Mouse (Mus musculus) fibroblast of lung, adult 2 months (primary cell): ENCODE data around the gene Six1.
"Not testable (repeated sequence)": the region's sequence is repeated elsewhere in the genome, so short reads cannot be mapped to it uniquely, and the experiment has no call there.

ENCODE experiments used
- DNase-seq: peaks from one replicate; pipeline ENCODE4 v3.0.0-alpha.2; 2011; ENCODE audit warnings: low read depth

The Six1 gene

GRCm38 (mm10) chr12:73053668-73054241 is at the start of gene Six1:
TSS of gene Six1 (minus strand) at chr12:73053887.
- peak; percentile 77 for DNase-seq

DNA sequence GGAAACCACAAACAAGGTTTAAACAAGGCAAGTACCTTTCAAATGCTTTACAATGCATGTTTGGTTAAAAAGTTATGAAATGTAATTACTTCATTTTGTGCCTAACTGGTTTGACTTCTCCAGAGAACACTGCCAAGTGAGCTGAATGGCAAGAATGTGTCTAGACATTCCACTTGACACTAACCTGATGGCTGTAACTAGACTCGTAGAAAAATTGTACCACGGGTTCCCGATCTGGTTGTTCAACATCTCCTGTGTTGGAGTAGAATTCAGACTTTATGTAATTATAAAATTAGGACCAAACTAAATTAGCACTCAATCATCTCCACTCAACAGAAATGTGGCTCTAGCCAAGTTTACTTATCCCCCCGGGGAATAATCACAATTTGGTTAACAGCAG is 44.9 kb upstream of the Six1 start:
- no peak for DNase-seq

DNA sequence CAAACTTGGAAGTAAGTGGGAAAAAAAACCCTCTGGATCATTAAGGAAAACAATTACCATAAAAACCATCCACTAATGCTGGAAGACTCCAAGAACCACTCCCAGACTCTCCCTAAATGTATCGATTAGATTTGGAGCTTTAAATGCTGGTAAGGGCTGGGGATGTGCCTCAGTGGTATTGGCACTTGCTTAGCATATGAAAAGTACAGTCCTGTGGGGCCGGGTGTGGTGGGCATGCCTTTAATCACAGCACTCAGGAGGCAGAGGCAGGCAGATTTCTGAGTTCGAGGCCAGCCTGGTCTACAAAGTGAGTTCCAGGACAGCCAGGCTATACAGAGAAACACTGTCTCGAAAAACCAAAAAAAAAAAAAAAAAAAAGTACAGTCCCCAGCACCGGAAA is 42.5 kb upstream of the Six1 start:
- DNase-seq: not testable (repeated sequence)

GRCm38 (mm10) chr12:73094605-73095004 is 40.9 kb upstream of the Six1 start:
- no peak for DNase-seq

GRCm38 (mm10) chr12:73094189-73094588 is 40.5 kb upstream of the Six1 start:
- DNase-seq: no peak

DNA sequence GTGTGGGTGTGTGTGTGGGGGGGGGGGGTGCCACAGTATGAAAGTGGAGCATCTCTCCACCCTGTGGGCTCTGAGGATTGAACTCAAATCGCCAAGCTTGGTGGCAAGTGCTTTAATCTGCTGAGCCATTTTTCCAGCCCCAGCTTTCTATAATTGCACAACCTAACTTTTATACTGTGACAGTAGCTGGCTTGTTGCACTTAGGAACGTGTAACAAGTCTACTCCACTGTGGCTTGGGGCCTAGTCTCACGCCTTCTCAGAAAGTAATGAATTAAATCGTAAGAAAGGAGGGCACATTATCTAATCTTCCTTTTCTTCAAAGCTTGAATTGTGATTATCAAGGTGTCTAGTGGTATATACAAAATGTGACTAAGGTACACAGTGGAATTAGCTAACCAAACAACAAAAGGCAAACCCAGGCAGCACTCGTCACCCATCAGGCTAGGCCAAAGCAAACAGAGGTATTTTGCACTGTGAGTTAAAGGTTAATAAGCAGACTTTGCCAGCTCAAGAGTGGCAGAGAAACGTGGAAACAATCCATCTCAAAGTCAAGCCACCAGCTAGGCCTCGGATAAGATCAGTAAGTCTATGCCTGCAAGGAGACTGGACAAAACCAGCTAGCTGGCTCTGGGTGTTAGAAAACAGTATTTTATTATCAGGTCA is 37.1 kb upstream of the Six1 start:
- no peak for DNase-seq

DNA sequence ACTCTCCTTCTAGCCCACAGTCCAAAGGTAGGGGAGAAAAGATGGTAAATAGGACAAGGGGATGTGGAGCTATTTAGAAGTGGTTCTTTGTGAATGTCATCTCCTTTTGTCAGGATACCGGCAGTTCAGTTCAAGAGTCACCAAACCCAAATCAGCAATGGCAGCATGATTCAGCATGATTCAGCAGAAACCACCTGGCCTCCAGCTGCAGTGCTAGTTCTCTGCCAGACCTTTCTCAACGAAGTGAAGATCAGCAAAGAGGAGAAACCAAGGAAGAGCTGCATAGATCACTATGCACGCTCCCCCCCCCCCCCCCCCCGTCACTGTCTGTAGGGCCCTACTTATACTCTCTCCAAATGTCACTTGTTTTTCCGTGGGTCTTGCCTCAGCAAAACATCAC is 35.2 kb upstream of the Six1 start:
- DNase-seq: no peak

GRCm38 (mm10) chr12:73088500-73088899 is 34.8 kb upstream of the Six1 start:
- no peak for DNase-seq

DNA sequence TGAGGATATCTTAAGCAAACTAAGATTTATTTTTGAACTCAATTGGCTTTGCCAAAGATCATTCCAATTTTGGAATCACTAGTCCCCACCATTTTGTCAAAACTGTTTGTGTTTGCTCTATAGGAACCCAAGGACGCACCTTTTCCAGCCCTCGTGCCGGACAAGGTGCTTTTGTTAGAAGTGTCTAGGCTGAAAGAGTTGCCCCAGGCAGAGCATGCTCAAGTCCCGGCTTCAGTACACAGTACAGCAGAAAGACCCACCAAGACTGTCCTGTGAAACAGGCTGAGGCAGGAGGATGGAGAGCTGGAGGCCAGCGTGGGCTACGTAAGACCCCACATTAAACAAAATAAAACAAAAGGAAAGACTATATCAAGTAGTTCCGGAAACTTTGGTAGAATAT is 33.4 kb upstream of the Six1 start:
- no peak for DNase-seq

DNA sequence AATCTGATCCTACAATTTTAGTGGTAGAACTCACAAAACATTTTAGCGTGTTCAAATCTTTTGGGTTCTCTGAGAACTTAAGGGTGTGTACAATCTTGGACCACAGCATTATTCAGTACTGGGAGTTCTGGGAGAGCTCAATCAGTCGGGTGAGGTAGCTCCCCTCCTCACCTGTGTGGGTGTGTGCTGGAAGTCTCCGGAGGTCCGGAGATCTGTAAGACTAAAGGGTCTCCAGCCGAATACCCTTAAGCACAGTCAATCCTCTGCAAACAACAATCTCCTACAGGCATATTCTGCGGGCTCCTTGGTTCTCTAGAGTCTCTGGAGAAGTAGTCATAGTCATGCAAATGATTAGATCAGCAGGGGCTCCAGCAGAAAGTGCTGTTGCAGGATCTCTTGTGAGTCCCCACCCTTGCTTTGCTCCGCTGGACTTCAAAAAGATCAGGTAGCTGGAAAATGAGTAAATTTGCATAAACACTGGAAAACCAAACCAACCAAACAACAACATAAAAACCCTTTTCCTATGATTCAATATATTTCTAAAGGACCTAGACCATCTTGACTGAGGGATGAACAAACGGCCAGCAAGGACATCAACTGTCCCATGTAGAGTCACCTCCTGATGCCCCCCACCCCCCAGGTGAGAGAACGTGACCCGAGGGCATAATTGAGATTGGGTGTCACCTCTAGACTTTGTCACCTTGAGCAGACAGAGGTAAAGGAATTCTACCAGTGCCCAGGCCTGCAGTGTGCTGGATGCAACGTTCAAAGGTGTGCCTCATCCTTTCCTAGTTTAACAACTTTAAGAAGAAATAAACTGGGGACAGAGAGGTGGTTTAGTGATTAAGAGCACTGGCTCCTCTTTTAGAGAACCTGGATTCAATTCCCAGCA is 32.3 kb upstream of the Six1 start:
- no peak for DNase-seq

DNA sequence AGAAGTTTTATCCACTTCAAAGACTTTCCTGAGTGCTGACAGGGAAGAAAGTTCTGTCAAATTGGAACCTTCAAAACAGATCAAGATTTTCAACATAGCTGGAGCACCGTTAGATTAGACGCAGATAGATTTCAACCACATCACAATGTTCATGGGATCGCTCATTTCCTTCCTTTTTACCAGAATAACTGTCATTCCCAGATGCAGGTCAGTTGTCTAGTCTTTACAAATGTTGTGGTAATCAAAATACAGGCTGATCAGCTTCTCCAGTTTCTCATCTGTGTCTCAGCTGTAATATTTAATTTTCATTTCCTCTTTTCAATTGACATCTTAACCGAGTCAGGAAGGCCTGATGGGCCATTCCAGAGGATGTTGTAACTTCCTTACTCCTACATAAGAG is 30.1 kb upstream of the Six1 start:
- DNase-seq: no peak

- not testable (repeated sequence) for DNase-seq
These were observed 28.1 kb upstream of the Six1 start for GRCm38 (mm10) chr12:73081828-73082227.

DNA sequence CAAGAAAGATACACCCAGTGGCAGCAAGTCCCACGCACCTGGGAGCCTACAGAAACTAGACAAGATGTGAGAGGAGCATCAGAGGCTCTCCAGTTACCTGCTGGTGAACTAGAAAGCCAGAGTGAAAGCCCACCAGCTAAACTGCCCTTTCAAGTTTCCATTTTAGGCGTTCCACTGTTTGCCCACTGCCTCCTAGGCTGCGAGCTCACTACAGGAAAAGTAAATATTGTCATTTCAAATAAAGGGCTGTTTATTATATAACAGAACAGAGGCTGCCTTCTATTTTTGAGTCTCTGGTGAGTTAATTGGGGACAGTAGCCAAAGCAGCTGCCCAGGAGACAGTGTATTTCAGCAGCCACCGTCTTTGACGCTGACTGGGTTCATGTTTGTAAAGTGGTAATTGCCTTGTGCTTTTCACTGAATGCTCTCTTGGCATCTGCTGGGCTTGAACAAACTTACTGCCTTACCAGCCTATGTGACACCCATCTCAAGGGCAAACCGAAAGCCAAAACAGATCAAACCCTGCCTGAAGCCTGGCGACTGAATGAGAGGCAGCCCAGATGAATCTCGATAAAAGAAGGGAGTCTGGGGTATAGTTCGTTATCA is 7.2 kb upstream of the Six1 start:
- no peak for DNase-seq

DNA sequence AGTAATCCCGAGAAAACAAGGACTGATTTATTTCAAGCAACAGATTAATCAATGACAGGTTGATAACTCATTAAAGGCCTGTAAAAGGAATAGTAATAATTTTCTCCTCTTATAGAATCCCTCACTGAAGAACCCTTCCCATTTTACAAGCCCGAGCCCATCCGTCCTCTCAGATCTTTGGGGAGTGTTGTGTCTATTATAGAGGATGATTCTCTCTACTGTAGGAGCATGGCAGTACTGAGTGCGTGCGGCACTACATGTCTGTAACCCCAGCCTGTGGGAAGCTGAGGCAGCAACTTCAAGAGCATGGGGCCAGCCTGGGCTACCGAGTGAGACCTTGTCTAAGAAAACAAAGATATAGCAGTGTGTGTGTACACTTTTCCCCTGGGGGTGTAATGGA is 3.8 kb upstream of the Six1 start:
- no peak for DNase-seq

DNA sequence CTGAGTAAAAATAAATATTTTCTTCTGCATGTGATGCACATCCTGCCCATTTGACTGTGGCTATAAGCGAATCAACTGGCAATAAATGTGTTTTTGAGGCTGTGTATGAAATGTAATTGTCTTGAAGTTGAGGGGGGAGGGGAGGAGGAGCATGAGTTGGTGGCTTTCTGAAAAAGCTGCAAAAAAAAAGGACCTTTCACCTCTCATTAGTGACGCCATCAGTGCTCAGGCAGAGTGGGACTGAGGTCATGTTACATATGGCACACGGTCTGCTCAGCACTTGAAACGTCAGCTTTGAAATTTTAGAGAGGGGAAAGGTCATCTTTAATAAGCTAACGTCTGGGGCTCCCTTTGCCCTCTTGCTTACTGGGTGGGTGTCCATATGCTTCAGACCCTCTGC is 1.8 kb upstream of the Six1 start:
- no peak for DNase-seq

DNA sequence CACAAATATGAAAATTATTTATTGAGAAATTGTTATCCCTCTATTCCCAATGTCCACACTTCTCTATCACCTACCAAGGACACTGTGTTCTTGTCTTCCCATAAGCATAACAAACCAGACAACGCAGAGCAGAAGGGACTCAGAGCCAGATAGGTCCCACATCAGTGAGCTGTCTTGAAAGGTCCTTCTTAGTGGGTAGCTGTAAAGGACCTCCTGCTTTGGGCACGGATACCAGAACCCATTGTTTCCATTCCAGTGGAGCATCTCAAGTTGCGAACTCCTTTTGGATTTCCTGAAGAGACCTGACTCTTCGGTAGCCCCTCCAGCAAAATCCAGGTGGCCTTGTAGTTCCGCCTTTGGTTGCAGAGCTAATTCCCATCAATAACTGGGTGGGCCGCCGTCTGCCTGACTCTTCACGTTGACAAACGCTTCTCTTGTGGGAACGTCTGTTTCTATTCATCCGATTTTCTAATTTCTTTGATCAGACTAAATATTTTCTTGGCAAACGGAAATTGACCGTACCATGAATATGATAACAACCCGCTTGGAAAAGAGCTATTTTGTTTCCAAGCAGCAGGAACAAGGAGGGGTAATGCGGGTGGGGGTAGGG is 994 bp upstream of the Six1 start:
- no peak for DNase-seq

DNA sequence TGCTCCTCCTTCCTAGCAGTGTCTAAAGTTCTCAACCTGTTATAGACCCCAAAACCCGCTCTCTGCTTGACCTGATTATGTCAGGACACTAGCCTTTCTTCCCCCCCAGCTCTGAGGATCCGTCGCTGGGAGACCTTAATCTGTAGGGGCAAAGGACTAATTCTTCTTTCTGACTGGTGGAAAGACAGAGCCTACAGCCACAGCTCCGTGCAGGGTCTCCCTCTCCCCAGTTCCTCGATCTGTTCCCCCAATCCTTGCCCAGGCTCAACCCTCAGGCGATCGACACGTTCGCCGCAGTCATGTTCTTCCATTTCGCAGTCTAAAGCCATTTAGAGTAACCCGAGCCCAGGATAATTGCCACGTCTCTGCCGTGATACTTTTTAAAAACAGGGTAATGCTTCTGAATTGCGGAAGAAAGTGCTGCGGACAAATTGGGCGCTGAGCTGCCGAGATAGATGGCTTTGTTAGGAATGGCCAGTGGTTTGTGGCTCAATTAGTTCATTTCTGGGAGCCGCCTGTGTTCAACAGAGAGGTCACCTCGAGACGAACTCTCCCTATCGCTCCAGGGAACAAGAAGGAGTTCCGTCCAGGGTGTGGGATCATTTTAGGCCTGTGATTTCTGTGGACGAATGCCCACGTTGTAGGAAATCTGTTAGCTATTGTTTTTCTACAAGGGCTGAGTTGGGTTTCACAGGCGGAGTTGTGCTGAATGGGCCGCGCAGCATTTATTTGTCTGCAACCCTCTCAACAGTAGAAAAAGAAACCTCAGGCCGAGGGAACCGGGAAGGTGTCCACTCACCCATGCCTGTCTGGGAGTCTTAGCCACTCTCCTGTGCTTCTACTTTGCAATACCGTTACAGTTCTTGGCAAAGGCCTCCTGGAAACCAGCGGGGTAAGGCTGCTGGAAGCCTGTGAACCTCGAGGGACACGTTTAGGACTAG is 766 bp downstream of the Six1 start:
- DNase-seq: no peak

GRCm38 (mm10) chr12:73052036-73052650 is 1.5 kb downstream of the Six1 start:
- no peak for DNase-seq

DNA sequence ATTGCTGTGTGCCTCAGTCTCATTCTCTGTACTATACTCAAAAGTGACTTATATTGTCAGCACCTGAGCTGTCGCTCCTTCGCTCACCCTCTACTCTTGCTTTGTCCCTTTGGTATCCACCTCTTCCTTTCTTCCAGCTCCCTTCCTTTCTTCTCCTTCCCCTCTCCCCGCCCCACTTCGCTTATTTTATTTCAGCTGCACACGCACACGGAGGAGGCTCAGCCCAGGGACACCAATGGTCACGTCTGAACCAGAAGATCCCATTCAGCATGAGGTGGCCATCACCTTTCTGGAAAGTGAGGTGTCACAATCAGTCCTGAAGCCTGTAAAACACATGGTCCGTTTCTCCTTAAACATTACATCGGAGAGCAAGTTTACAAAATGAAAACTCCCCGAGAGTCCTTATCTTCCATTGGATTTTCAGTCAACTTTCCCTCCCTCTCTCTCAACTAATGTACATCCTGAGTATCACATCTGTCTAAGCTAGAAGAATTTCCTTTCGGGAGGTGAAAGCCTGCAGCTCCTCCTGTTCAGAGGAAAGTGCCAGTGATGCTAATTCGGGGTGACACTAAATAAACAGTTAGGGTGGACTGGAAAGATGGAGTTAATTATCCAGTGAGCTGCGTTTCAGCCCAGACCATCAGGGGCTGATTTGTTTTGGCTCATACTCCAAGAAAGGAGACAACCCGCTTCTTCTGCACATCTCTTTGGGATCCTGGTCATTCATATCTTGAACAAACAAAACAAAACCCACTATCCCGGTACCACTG is 2.7 kb downstream of the Six1 start:
- DNase-seq: no peak

GRCm38 (mm10) chr12:73050305-73050704 is 3.4 kb downstream of the Six1 start:
- DNase-seq: no peak
